Comparison of ENCODE assay signal across 1 mouse cellular context in genomic region chr12:108836722-108837121, GRCm38 (mm10).
TF ChIP-seq lines count a peak whose summit lies in the region.

No protein-coding gene starts in this region.

TF ChIP-seq in MEL, 35 proteins besides CTCF, POLR2A, EP300 and RAD21 (continued from another document):
- TF ChIP-seq NRF1 (IDR thresholded peaks at IDR 0.05; ENCODE audit: insufficient read depth, low read depth, low read length, poor library complexity, severe bottlenecking) (no peak), ETS1 (IDR thresholded peaks at IDR 0.05; ENCODE audit: low read depth, low read length) (no peak), TAL1 (IDR thresholded peaks at IDR 0.05; ENCODE audit: low read length) (no peak), MYB (IDR thresholded peaks at IDR 0.05; ENCODE audit: low read depth, low read length) (no peak), USF1 (IDR thresholded peaks at IDR 0.05; ENCODE audit: low read depth, low read length) (no peak), ZC3H11A (IDR thresholded peaks at IDR 0.05; ENCODE audit: low read depth, low read length) (no peak), ELF1 (IDR thresholded peaks at IDR 0.05; ENCODE audit: low read depth, low read length) (no peak), BHLHE40 (IDR thresholded peaks at IDR 0.05; ENCODE audit: borderline replicate concordance, low read depth, low read length) (no peak), CHD2 (IDR thresholded peaks at IDR 0.05; ENCODE audit: low read length) (no peak), HCFC1 (IDR thresholded peaks at IDR 0.05; ENCODE audit: low read depth, low read length) (no peak), MAZ (IDR thresholded peaks at IDR 0.05; ENCODE audit: low read depth, low read length) (no peak), MEF2A (IDR thresholded peaks at IDR 0.05; ENCODE audit: extremely low read depth, insufficient replicate concordance, low read depth, low read length, poor library complexity, severe bottlenecking) (no peak), TBP (IDR thresholded peaks at IDR 0.05; ENCODE audit: low read depth, low read length) (no peak), ZMIZ1 (IDR thresholded peaks at IDR 0.05; ENCODE audit: low read depth, low read length) (no peak)
